Mouse (Mus musculus) heart, postnatal 10 days (tissue): ENCODE data around the gene Gm20388. TPM values are rescaled to one million over a fixed set of nuclear protein-coding genes. Genes with fewer than 3 reads are reported as not detected.
A peak's percentile ranks its signal among the peaks of the same experiment; 100 is the strongest.

ENCODE experiments used
- DNase-seq, 2 experiments: peaks; one replicate each; pipeline ENCODE4 v3.0.0; 2021
- intact Hi-C: fragments of 180-260 bp; cut with DNase I; formaldehyde crosslinking; loops from one replicate; pipeline ENCODE4 v1.15.1; 2025
- total RNA-seq, 2 experiments: library from RNA; stranded (reverse); gene quantifications; 2 replicates each; pipeline ENCODE4 v1.2.3; 2021

The Gm20388 gene
- total RNA-seq, 2 experiments from 2014 or later = 2.0 to 2.2 TPM

GRCm38 (mm10) chr8:122713157-122713518 is 2802.5 kb downstream of the Gm20388 start:
- no peak for DNase-seq
- intact Hi-C loops = no loop called here

GRCm38 (mm10) chr8:122716566-122716965 is 2805.9 kb downstream of the Gm20388 start:
- DNase-seq = no peak
- intact Hi-C loops = no loop called here

GRCm38 (mm10) chr8:122717869-122718509 is 2807.3 kb downstream of the Gm20388 start:
- intact Hi-C loops = no loop called here
- no peak for DNase-seq

DNA sequence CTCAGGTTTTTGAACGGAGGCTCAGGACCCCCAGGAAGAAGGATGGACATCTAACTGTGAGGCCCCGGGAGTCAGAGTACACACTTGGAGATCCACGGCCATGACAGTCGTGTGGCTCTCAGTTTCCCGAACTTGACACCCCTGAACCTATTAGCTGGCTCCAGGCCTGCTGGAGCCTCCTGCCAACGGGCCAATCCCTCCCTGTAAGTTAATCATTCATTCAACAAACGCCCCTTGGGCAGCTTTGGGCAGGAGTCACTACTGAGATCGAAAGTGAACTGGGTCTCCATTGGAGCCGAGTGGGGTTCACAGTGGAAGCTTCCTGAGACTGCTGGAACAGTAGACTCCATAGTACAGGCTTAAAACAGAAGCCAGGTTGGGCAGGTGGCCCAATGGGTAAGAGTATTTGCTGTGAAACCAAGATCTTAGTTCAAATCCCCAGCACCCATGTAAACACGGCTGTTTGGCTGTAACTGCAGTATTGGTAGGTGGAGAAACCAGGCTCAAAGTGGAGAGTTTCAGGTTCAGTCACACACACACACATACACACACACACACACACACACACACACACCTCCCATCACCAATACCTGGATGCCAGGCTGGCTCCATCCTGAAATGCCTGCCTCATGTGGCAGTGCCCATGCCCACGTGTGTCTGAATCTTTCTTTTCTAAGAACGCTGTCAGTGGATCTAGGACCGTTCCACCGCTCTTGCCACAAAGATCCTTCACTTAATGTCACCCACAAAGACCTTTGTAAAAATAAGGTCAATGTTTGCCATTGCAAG is 2808.3 kb downstream of the Gm20388 start:
- no peak for DNase-seq
- intact Hi-C loops = no loop called here

GRCm38 (mm10) chr8:122719500-122720065 is 2808.9 kb downstream of the Gm20388 start:
- intact Hi-C loops = no loop called here
- no peak for DNase-seq

DNA sequence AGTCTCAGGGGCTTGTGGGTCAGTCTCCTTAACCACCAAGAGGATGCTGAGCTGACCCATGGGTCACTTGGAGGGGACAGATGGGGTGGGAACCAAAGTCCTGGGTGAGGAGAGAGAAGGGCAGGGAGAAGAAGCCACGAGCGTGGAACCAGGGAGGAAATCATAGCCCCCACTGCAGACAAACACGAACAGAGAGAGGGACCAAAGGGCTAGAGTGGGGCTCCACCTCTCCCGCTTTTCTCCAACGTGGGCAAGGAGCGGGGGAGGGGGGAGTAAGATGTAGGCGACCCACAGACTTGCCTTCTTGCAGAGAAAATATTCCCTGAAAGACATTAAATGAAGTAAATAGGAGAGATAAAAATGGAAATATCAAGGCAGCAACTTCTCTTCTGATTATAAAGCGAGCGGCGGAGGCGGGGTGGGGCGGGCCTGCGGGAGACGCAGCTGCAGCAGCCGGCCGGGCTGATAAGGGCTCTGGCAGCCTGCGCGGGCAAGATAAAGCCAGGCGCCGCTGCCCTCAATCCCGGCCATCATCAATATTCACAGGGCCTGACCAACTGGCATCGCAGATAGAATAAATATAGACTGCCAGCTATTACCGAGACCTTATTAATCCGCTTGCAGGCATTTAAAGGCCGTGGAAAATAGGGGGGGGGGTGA is 2809.6 kb downstream of the Gm20388 start:
- intact Hi-C loops = no loop called here
- DNase-seq = peak; percentile 52 to 53

- intact Hi-C loops = no loop called here
- peak in 1 of 2 experiments; percentile 36 for DNase-seq
These were observed 2810.4 kb downstream of the Gm20388 start for GRCm38 (mm10) chr8:122720811-122721640.

DNA sequence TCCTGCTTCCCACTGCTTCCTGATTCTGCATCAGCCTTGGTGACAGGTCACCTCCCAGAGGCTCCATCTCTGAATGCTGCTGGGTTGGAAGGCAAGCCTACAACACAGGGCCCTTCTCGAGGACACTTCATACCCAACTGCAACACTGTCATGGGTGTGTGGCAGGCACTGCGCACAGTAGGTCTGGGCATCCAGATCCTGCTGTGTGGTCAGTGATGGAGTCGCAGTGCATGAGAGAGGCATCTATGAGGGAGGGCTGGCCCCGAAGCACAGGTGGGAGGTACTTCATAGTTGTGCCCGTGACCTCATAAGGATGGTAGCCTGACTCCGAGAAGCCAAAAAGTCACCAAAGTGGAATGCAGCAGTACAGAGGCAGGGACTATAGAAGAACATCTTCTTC is 2814.5 kb downstream of the Gm20388 start:
- DNase-seq = no peak
- intact Hi-C loops = no loop called here

DNA sequence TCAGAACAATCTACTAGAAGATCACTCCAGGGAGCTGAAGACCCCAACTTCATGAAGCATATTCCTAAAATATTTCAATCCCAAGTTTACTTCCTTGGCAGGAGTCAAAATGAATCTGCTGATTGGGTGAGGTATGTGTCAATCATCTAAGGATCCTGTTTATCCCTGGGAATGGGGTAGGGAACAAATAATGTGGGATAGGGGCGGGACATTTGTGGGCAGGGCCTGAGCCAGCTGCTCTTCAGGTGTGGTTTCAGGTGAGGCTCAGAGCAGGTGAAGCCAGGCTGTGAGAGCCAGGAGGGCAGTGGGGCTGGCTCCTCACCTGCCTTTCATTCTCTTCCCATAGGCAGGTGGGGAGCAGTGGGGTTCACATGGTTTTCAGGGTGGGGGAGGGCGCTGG is 2816.1 kb downstream of the Gm20388 start:
- no peak for DNase-seq
- intact Hi-C loops = no loop called here

- no peak for DNase-seq
- intact Hi-C loops = no loop called here
These were observed 2816.8 kb downstream of the Gm20388 start for GRCm38 (mm10) chr8:122727412-122727811.

DNA sequence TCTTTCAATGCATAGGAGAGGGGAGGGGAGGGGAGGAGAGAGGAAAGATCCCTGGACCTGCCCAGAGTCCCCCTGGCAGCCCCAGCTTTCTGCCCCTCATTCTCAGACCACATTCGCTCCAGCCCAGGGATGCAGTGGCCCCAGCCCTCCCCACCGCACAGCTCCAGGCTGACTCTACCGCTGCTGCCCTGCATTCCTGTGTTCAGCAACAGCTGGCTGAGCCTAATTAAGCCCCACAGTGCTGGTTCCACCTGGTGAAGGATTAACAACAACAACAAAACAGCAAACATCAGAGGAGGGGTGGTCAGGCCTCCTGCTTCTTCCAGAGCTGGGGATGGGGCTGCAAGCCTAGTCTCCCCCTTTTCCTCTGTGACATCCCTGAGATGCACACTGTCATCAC is 2818.0 kb downstream of the Gm20388 start:
- no peak for DNase-seq
- intact Hi-C loops = no loop called here

DNA sequence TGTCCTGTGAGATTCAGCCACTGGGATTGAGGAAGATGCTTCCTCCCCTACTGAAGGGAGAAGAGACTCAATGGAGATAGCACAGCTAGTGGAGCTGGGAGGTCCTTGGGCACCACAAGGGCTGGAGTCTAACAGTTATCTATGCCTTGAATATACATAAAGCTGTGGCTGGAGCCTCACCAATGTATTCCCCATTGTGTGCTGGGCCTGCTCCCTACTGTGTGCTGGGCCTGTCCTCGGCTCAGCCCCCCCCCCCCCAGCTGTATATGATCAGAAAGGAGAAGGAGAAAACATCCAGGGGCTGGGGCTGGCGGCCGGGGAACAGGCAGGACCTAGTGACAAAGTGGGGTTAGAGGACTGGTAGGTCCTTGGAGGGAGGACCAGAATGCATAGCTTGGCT is 2824.5 kb downstream of the Gm20388 start:
- DNase-seq = no peak
- intact Hi-C loops = no loop called here

DNA sequence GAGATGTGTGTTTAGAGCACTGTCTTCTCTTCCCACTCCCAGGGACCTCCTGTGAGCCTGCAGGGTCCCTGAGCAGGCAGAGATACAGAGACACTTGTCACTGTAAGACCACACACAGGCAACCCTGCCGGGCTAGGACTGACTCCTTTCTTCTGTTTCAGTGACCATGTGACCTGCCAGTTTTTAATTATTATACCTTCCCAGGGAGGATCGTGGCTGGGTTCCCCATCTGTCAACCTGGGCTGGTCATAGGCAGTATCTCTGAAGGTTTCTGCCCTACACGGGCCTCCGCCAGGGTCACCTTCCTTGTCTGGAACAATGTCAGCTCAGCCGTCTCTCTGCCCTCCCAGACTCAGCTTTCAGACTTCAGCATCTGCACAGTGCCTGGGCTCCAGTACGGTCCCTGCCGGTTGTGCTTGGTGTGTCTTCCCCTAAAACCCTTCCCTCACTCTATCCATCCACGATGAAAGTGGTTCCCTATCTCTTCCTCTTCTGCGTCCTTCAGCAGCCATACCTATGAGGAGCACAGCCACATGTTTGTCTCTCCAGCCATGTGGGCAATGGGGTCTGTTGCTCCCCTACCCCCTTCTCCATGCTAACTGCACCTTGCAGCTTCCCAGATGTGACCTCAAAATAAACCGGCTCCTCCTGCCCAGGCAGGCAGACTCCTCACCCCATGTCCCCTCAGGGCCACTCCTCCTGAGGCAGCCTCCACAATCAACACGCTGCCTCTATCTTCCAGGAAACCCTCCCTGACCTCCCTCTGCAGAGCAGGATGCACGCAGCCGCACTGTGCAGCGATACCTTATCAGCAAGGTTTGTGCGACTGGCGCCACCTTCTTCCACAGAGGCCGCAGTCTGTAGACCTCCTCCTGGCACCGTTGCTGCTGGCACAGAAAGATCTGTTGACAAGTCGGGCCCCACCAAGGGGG is 2825.2 kb downstream of the Gm20388 start:
- intact Hi-C loops = no loop called here
- DNase-seq = peak; percentile 21 to 28

- intact Hi-C loops = no loop called here
- DNase-seq = no peak
These were observed 2826.0 kb downstream of the Gm20388 start for GRCm38 (mm10) chr8:122736623-122737022.

GRCm38 (mm10) chr8:122737071-122737470 is 2826.4 kb downstream of the Gm20388 start:
- DNase-seq = peak; percentile 27 to 44
- intact Hi-C loops = no loop called here

- no peak for DNase-seq
- intact Hi-C loops = no loop called here
These were observed 2827.2 kb downstream of the Gm20388 start for GRCm38 (mm10) chr8:122737886-122738285.

- DNase-seq = no peak
These were observed 2828.6 kb downstream of the Gm20388 start for GRCm38 (mm10) chr8:122739102-122739725.

GRCm38 (mm10) chr8:122742471-122742870 is 2831.8 kb downstream of the Gm20388 start:
- intact Hi-C loops = no loop called here
- DNase-seq = no peak

More at GRCm38 (mm10) chr8:122739102-122739725, 2828.6 kb downstream of the Gm20388 start:
- intact Hi-C loops = no loop called here
